Mouse (Mus musculus) megakaryocyte, embryonic 14.5 days (primary cell): Measurements from ENCODE around the gene Vps8. TPM values are rescaled to one million over a fixed set of nuclear protein-coding genes. Genes with fewer than 3 reads are reported as not detected.

Source experiments
- H3K27me3 ChIP-seq: replicated peaks from 2 replicates; pipeline ENCODE3; 2012; ENCODE audit warnings: inconsistent platforms
- H3K36me3 ChIP-seq: replicated peaks from 2 replicates; pipeline ENCODE3; 2012; ENCODE audit warnings: low read length, inconsistent platforms, mixed read lengths
- H3K4me1 ChIP-seq: 2 replicates; pipeline ENCODE4 v1.6.1; 2012; ENCODE audit warnings: inconsistent platforms
- H3K4me3 ChIP-seq: replicated peaks from 2 replicates; pipeline ENCODE3; 2012; ENCODE audit warnings: moderate library complexity, mild to moderate bottlenecking, inconsistent platforms
- H3K9me3 ChIP-seq: 2 replicates; pipeline ENCODE4 v1.6.1; 2012; ENCODE audit warnings: inconsistent platforms
- FLI1 ChIP-seq: IDR thresholded peaks from 2 replicates; pipeline ENCODE4 v1.6.1; 2012; ENCODE audit warnings: low read length, inconsistent platforms, mixed read lengths
- GATA1 ChIP-seq: IDR thresholded peaks from 3 replicates; pipeline ENCODE4 v1.6.1; 2012; ENCODE audit warnings: mixed read lengths, low read length, inconsistent platforms, borderline replicate concordance
- polyA plus RNA-seq: library from polyadenylated mRNA; stranded (reverse); fragments of >175 nt; gene quantifications from 2 replicates; pipeline ENCODE4 v1.2.3, GENCODE M21; 2012; ENCODE audit warnings: low replicate concordance; ENCODE audit not compliant: insufficient read depth

Gene Vps8
- polyA plus RNA-seq, 1 experiment, result 73.6 TPM

- Histone ChIP-seq H3K36me3 (no peaks in the 10 kb centered on the region), H3K9me3 (no peaks in the 10 kb centered on the region), H3K4me1 (peaks cover 25% of the 10 kb centered on the region), H3K27me3 (peaks cover 86% of the 10 kb centered on the region), H3K4me3 (no peak overlapping the region)
- TF ChIP-seq FLI1, result no peak
- TF ChIP-seq GATA1, result no peak
Measured at GRCm38 (mm10) chr16:21402068-21402467, 20.9 kb upstream of the Vps8 start.

GRCm38 (mm10) chr16:21403402-21403801, 19.5 kb upstream of the Vps8 start:
- H3K9me3 ChIP-seq, result no peaks in the 10 kb centered on the region
- peaks cover 25% of the 10 kb centered on the region for H3K4me1 ChIP-seq
- TF ChIP-seq FLI1 (no peak), GATA1 (no peak)
- peaks cover 80% of the 10 kb centered on the region for H3K27me3 ChIP-seq
- no peaks in the 10 kb centered on the region for H3K36me3 ChIP-seq
- peak overlapping the region; percentile 5 for H3K4me3 ChIP-seq

- H3K9me3 ChIP-seq, result no peaks in the 10 kb centered on the region
- H3K4me3 ChIP-seq, result no peak overlapping the region
- peaks cover 69% of the 10 kb centered on the region for H3K27me3 ChIP-seq
- no peaks in the 10 kb centered on the region for H3K36me3 ChIP-seq
- TF ChIP-seq GATA1 (no peak), FLI1 (no peak)
- H3K4me1 ChIP-seq, result peaks cover 22% of the 10 kb centered on the region
Measured at GRCm38 (mm10) chr16:21404631-21405030, 18.3 kb upstream of the Vps8 start.

GRCm38 (mm10) chr16:21405224-21405969, 17.5 kb upstream of the Vps8 start:
- peak overlapping the region; percentile 50 for H3K4me3 ChIP-seq
- TF ChIP-seq FLI1 (no peak), GATA1 (no peak)
- peaks cover 66% of the 10 kb centered on the region for H3K27me3 ChIP-seq
- H3K4me1 ChIP-seq, result peaks cover 22% of the 10 kb centered on the region
- H3K36me3 ChIP-seq, result no peaks in the 10 kb centered on the region
- H3K9me3 ChIP-seq, result no peaks in the 10 kb centered on the region

- Histone ChIP-seq H3K36me3 (no peaks in the 10 kb centered on the region), H3K4me3 (no peak overlapping the region), H3K27me3 (peaks cover 63% of the 10 kb centered on the region), H3K4me1 (peaks cover 22% of the 10 kb centered on the region), H3K9me3 (no peaks in the 10 kb centered on the region)
- no peak for TF ChIP-seq GATA1
- TF ChIP-seq FLI1, result no peak
Measured at GRCm38 (mm10) chr16:21406136-21406535, 16.8 kb upstream of the Vps8 start.

DNA sequence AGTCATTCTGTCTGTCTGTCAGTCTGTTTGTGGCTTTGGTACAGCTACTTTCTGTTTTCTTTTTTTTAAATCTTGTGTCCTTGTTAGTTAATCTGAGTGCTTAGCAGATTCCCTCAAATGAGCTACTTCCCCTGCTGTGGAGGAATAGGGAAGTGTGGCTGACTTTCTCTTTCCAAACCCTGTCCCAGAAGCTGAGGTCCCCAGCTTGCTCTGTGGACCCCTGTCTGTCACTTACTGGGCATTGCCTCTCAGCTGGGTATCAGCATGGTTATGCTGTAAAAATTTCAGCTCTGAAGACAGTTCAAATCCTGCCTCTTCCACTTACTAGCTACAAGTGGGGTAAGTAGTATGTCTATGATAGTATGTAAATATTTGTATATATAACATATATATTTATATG, 11.1 kb upstream of the Vps8 start:
- no peak for TF ChIP-seq GATA1
- TF ChIP-seq FLI1, result no peak
- Histone ChIP-seq H3K9me3 (no peaks in the 10 kb centered on the region), H3K27me3 (peaks cover 26% of the 10 kb centered on the region), H3K4me1 (peaks cover 27% of the 10 kb centered on the region), H3K4me3 (peak overlapping the region; percentile 79), H3K36me3 (no peaks in the 10 kb centered on the region)

DNA sequence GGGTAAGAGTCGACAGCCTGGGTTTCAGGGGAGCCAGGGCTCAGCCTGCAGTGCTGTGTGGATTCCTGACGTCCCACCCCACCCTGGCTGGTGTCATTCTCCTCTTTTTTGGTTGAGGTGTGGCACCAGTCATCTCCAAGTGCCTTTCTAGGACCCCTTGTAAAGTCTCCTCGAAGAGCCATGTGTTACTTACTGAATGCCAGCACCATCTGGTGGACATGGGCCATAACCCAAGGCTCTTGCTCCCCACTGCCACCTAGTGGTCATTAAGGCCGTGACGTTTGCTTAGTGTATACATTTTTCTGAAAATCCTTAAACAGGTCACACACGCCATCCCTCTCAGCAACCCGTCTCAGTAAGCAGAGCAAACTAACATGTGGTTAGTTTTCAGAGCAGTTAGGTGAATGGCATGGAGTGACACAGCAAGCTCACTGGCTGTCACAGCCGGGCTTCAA, 10.3 kb upstream of the Vps8 start:
- H3K9me3 ChIP-seq, result no peaks in the 10 kb centered on the region
- TF ChIP-seq GATA1 (no peak), FLI1 (no peak)
- no peaks in the 10 kb centered on the region for H3K36me3 ChIP-seq
- H3K4me3 ChIP-seq, result peak overlapping the region; percentile 79
- H3K4me1 ChIP-seq, result peaks cover 35% of the 10 kb centered on the region
- H3K27me3 ChIP-seq, result peaks cover 21% of the 10 kb centered on the region

- H3K36me3 ChIP-seq, result no peaks in the 10 kb centered on the region
- H3K9me3 ChIP-seq, result no peaks in the 10 kb centered on the region
- TF ChIP-seq FLI1, result no peak
- no peak for TF ChIP-seq GATA1
- peaks cover 18% of the 10 kb centered on the region for H3K27me3 ChIP-seq
- H3K4me3 ChIP-seq, result no peak overlapping the region
- H3K4me1 ChIP-seq, result peaks cover 42% of the 10 kb centered on the region
Measured at GRCm38 (mm10) chr16:21413819-21414218, 9.1 kb upstream of the Vps8 start.

GRCm38 (mm10) chr16:21415128-21415527, 7.8 kb upstream of the Vps8 start:
- H3K36me3 ChIP-seq, result no peaks in the 10 kb centered on the region
- H3K9me3 ChIP-seq, result no peaks in the 10 kb centered on the region
- no peak overlapping the region for H3K4me3 ChIP-seq
- H3K27me3 ChIP-seq, result peaks cover 13% of the 10 kb centered on the region
- H3K4me1 ChIP-seq, result peaks cover 42% of the 10 kb centered on the region
- TF ChIP-seq GATA1 (no peak), FLI1 (no peak)

DNA sequence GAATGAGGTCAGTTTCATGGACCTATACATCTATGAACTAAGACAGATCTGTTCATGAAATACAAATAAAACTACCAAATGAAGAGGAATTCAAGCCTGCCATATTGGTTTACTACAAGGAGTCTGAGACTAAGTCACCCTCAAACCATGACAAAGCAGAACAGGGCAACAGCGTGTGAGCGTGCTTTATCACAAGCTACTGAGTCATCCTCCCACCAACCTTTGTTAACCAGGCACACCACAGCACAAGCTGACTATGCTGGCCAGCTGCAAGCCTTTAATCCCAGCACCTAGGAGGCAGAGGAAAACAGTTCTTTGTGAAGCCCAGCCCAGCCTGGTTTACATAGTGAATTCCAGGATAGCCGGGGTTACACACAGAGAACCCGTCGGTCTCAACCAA, 4.9 kb upstream of the Vps8 start:
- no peaks in the 10 kb centered on the region for H3K9me3 ChIP-seq
- no peaks in the 10 kb centered on the region for H3K36me3 ChIP-seq
- peaks cover 40% of the 10 kb centered on the region for H3K4me1 ChIP-seq
- TF ChIP-seq GATA1 (no peak), FLI1 (no peak)
- H3K27me3 ChIP-seq, result peaks cover 5% of the 10 kb centered on the region
- peak overlapping the region; percentile 4 for H3K4me3 ChIP-seq

DNA sequence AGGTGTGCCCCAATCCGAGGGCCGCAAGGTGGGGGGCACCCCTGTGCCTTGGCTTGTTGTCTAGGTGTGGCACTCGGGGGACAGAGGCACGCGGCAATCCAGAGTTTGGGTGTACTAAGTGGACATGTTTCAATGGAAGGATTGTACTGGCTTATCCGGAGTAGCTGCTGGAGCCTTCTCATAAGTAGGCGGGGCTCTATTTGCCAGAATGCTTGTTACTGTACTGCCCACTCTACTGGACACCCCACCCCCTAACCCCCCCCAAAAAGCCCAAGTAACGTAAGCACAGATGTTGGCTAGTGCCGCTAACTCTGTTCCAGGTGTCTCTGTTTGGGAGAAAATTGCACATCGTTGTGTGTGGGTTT, 610 bp downstream of the Vps8 start:
- Histone ChIP-seq H3K27me3 (no peaks in the 10 kb centered on the region), H3K4me1 (peaks cover 32% of the 10 kb centered on the region), H3K36me3 (peaks cover 5% of the 10 kb centered on the region), H3K9me3 (no peaks in the 10 kb centered on the region), H3K4me3 (peak overlapping the region; percentile 98)
- TF ChIP-seq GATA1 (no peak), FLI1 (no peak)
